Mouse (Mus musculus): ENCODE results near the gene Dolpp1.

The Dolpp1 gene

GRCm38 (mm10) chr2:30379307-30379706 is 12.7 kb upstream of the Dolpp1 start:
- DNase-seq, result no peak

GRCm38 (mm10) chr2:30380564-30381376 is 11.3 kb upstream of the Dolpp1 start:
- DNase-seq, result no peak

GRCm38 (mm10) chr2:30381377-30381725 is 10.7 kb upstream of the Dolpp1 start:
- DNase-seq, result no peak

GRCm38 (mm10) chr2:30384814-30385213 is 7.2 kb upstream of the Dolpp1 start:
- DNase-seq, result no peak

GRCm38 (mm10) chr2:30385591-30385990 is 6.5 kb upstream of the Dolpp1 start:
- no peak for DNase-seq

- no peak for DNase-seq
These were observed 5.1 kb upstream of the Dolpp1 start for GRCm38 (mm10) chr2:30386913-30387312.

- DNase-seq, result no peak
These were observed 3.1 kb upstream of the Dolpp1 start for GRCm38 (mm10) chr2:30389000-30389399.

- peak; percentile 88 for DNase-seq
These were observed 719 bp downstream of the Dolpp1 start for GRCm38 (mm10) chr2:30392577-30393369.

GRCm38 (mm10) chr2:30393370-30393656 is 1.3 kb downstream of the Dolpp1 start:
- peak; percentile 51 for DNase-seq

- no peak for DNase-seq
These were observed 3.7 kb downstream of the Dolpp1 start for GRCm38 (mm10) chr2:30395757-30396156.

GRCm38 (mm10) chr2:30396246-30396645 is 4.2 kb downstream of the Dolpp1 start:
- no peak for DNase-seq

- DNase-seq, result no peak
These were observed 6.0 kb downstream of the Dolpp1 start for GRCm38 (mm10) chr2:30397986-30398512.

GRCm38 (mm10) chr2:30399191-30400171 is 7.4 kb downstream of the Dolpp1 start:
- no peak for DNase-seq

GRCm38 (mm10) chr2:30401581-30401980 is 9.5 kb downstream of the Dolpp1 start:
- DNase-seq, result no peak

- no peak for DNase-seq
These were observed 10.3 kb downstream of the Dolpp1 start for GRCm38 (mm10) chr2:30402351-30402826.

- no peak for DNase-seq
These were observed 10.8 kb downstream of the Dolpp1 start for GRCm38 (mm10) chr2:30402843-30403242.

GRCm38 (mm10) chr2:30403870-30404269 is 11.8 kb downstream of the Dolpp1 start:
- no peak for DNase-seq

- no peak for DNase-seq
These were observed 15.2 kb downstream of the Dolpp1 start for GRCm38 (mm10) chr2:30407221-30407620.

GRCm38 (mm10) chr2:30407778-30408177 is 15.7 kb downstream of the Dolpp1 start:
- no peak for DNase-seq

- DNase-seq, result no peak
These were observed 16.5 kb downstream of the Dolpp1 start for GRCm38 (mm10) chr2:30408452-30409100.

- peak; percentile 89 for DNase-seq
These were observed 17.6 kb downstream of the Dolpp1 start for GRCm38 (mm10) chr2:30409454-30410176.

Measured in kidney, adult 9 months (tissue).